Mouse (Mus musculus): ENCODE measurements at regions not wholly inside any gene's neighbourhood (a gene's known extent, or its start where the extent isn't known, plus 50 kb on each side); places are given as distances from the start of the nearest gene placed in this dataset.

GRCm38 (mm10) chr5:15857034-15857433, 77.5 kb upstream of the Cacna2d1 start:
- TF ChIP-seq POLR2A (IDR thresholded peaks at IDR 0.05; ENCODE audit: insufficient read depth, low read length) (no peak), CTCF (IDR thresholded peaks at IDR 0.05; ENCODE audit: low read depth, low read length) (no peak), EP300 (IDR thresholded peaks at IDR 0.05; ENCODE audit: insufficient read depth, low read depth, low read length) (no peak)

Data from ES-Bruce4 (cell line).